Comparison of ENCODE assay signal across 8 mouse cellular contexts in the genomic region with DNA sequence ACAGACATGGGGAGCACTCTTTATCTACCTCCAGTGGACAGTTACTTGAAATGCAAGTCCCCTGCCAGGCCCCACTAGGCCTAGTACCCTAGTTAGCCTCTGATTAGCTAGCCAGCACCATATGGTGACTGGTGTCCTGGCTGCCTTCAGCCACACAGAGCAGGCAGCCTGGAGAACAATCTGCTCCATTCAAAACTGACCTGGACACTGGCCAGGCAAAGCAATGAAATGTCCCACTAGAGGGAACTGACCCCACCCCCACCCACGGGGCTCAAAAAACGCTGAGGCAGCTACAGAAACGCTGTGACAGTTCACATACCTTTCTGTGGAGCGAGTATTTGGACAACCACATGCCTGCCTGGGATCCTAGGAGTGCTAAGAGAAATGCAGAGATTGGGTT. TPM values are rescaled to one million over a fixed set of nuclear protein-coding genes. Genes with fewer than 3 reads are reported as not detected.
A peak's percentile ranks its signal among the peaks of the same experiment; 100 is the strongest.
DNase-seq lines count a peak whose midpoint lies in the region; ATAC-seq lines count a peak whose summit lies in the region.
"Had no signal": no experiment of that assay in that cellular context is flagged by ENCODE, and none has a peak within 500 bp of the region (broad histone marks: within the 10 kb centered on the region; RNA-seq: fewer than 3 reads in every experiment).

No protein-coding gene starts in this region.

- no peak overlapping the region for H3K4me2 ChIP-seq in embryonic facial prominence, embryonic 15.5 days (replicated peaks)
- H3K4me2 ChIP-seq in intestine, embryonic 16.5 days (ENCODE audit: low read depth, low read length) = no peak overlapping the region
- H3K4me2 ChIP-seq: liver, embryonic 15.5 days had no signal

- H3K36me3 ChIP-seq in embryonic facial prominence, embryonic 15.5 days = no peaks in the 10 kb centered on the region
- H3K36me3 ChIP-seq in intestine, embryonic 16.5 days (ENCODE audit: control insufficient read depth, insufficient read depth, low read length) = no peaks in the 10 kb centered on the region
- H3K36me3 ChIP-seq: liver, embryonic 15.5 days had no signal

- H3K27ac ChIP-seq in embryonic facial prominence, embryonic 15.5 days (replicated peaks) = peak overlapping the region; percentile 73; the same call in 1 of the 2 replicates
- peak overlapping the region; percentile 31; the same call in 1 of the 2 replicates for H3K27ac ChIP-seq in intestine, embryonic 16.5 days (ENCODE audit: low read length)
- H3K27ac ChIP-seq: liver, embryonic 15.5 days had no signal

- WGBS in embryonic facial prominence, embryonic 15.5 days = 22% methylated on average over 4 of the region's 4 CpGs
- 25% methylated on average over 4 of the region's 4 CpGs for WGBS in intestine, embryonic 16.5 days

- no peak for ATAC-seq in embryonic facial prominence, embryonic 15.5 days (ENCODE audit: insufficient number of reproducible peaks, low FRiP score, low TSS enrichment, low read depth)
- ATAC-seq in intestine, embryonic 16.5 days = no peak
- ATAC-seq in CD4-positive, CD25-positive, alpha-beta regulatory T cell, adult 4 months = no peak

- no peaks in the 10 kb centered on the region for H3K9me3 ChIP-seq in embryonic facial prominence, embryonic 15.5 days (replicated peaks)
- no peaks in the 10 kb centered on the region for H3K9me3 ChIP-seq in intestine, embryonic 16.5 days (ENCODE audit: control insufficient read depth, low read length)
- H3K9me3 ChIP-seq: liver, embryonic 15.5 days had no signal

- DNase-seq in 3134 (ENCODE audit: extremely low read depth, insufficient read length, low spot score) = peak; percentile 46
- peak; percentile 57 for DNase-seq in 3T3-L1 (ENCODE audit: low read depth, low spot score)
- peak; percentile 51 to 75 for DNase-seq in lung, postnatal 4 days
- no peak for DNase-seq in frontal cortex, postnatal 14 days (ENCODE audit: low spot score in 2 of 2)

- no peaks in the 10 kb centered on the region for H3K27me3 ChIP-seq in embryonic facial prominence, embryonic 15.5 days
- no peaks in the 10 kb centered on the region for H3K27me3 ChIP-seq in intestine, embryonic 16.5 days (replicated peaks; ENCODE audit: control insufficient read depth, insufficient read depth, low read length)

- no peak overlapping the region for H3K9ac ChIP-seq in embryonic facial prominence, embryonic 15.5 days
- no peak overlapping the region for H3K9ac ChIP-seq in intestine, embryonic 16.5 days (ENCODE audit: low read depth, low read length)
- H3K9ac ChIP-seq: liver, embryonic 15.5 days had no signal

- peaks cover 55% of the 10 kb centered on the region for H3K4me1 ChIP-seq in embryonic facial prominence, embryonic 15.5 days
- peaks cover 32% of the 10 kb centered on the region for H3K4me1 ChIP-seq in intestine, embryonic 16.5 days (ENCODE audit: control insufficient read depth, insufficient read depth, low read length)

- no peak overlapping the region for H3K4me3 ChIP-seq in embryonic facial prominence, embryonic 15.5 days (replicated peaks)
- H3K4me3 ChIP-seq in intestine, embryonic 16.5 days (ENCODE audit: low read length) = no peak overlapping the region
- H3K4me3 ChIP-seq: liver, embryonic 15.5 days had no signal

RNA-seq across cellular contexts. Expression of a gene that starts 24.0 kb away (rescaled TPM):
- 2.8 TPM in 2 replicates for polyA plus RNA-seq in embryonic facial prominence, embryonic 15.5 days (2015; fragmentation: Nextera tagmentation; extraction: Ambion mirVana)
- polyA plus RNA-seq in intestine, embryonic 16.5 days (2015; fragmentation: Nextera tagmentation; extraction: Ambion mirVana) = 1.3 and 1.4 TPM in 2 replicates
- under 1 TPM; 0.11 to 0.51 TPM for polyA plus RNA-seq in CD4-positive, CD25-positive, alpha-beta regulatory T cell, adult 4 months (2017; shearing (Covaris generic))

Comparison
In these comparisons a context has a peak if more than half of its experiments do, and no peak if none do; other contexts are left out.
1. DNase-seq: peak in 3134 (single experiment), 3T3-L1 (single experiment) and lung, postnatal 4 days (2 of 2); none in frontal cortex, postnatal 14 days (0 of 2).